Mouse (Mus musculus) thymus, adult 2 months (tissue): ENCODE measurements around the gene Kirrel. TPM values are rescaled to one million over a fixed set of nuclear protein-coding genes. Genes with fewer than 3 reads are reported as not detected.

Experiments
- DNase-seq: peaks from one replicate; pipeline ENCODE4 v3.0.0; 2021
- H3K27ac ChIP-seq: fragments of 200-500 bp; 2 replicates; pipeline ENCODE4 v1.5.1; 2012; ENCODE audit warnings: low read length, control low read depth; ENCODE audit not compliant: control insufficient read depth, insufficient read depth
- H3K27me3 ChIP-seq: fragments of 200-500 bp; 2 replicates; pipeline ENCODE4 v1.6.1; 2012; ENCODE audit warnings: mild to moderate bottlenecking, low read length, moderate library complexity, mixed read lengths; ENCODE audit not compliant: control insufficient read depth, insufficient read depth
- H3K36me3 ChIP-seq: fragments of 200-500 bp; 2 replicates; pipeline ENCODE4 v1.6.1; 2012; ENCODE audit warnings: mild to moderate bottlenecking, low read length, moderate library complexity; ENCODE audit not compliant: control insufficient read depth, insufficient read depth
- H3K4me1 ChIP-seq: fragments of 200-500 bp; replicated peaks from 2 replicates; pipeline ENCODE4 v1.6.1; 2012; ENCODE audit warnings: low read length; ENCODE audit not compliant: control insufficient read depth, insufficient read depth
- H3K4me3 ChIP-seq: fragments of 200-500 bp; 2 replicates; pipeline ENCODE4 v1.5.1; 2012; ENCODE audit warnings: mild to moderate bottlenecking, low read length, control low read depth, moderate library complexity; ENCODE audit not compliant: control insufficient read depth, insufficient read depth
- CTCF ChIP-seq: fragments of 200-500 bp; IDR thresholded peaks from 2 replicates; pipeline ENCODE4 v1.5.1; 2012; ENCODE audit warnings: mild to moderate bottlenecking, control low read depth, low read length, moderate library complexity, borderline replicate concordance; ENCODE audit not compliant: control insufficient read depth, poor library complexity, insufficient read depth; ENCODE audit errors: extremely low read depth
- POLR2A ChIP-seq: fragments of 200-500 bp; IDR thresholded peaks from 2 replicates; pipeline ENCODE4 v1.6.1; 2012; ENCODE audit warnings: mild to moderate bottlenecking, low read length, control low read depth, moderate library complexity; ENCODE audit not compliant: control insufficient read depth, poor library complexity, insufficient read depth; ENCODE audit errors: extremely low read depth
- WGBS: fragments of 180-500 bp; shearing (Covaris S2); methylation state at CpG from one replicate; pipeline ENCODE4 v1.1.7; 2018; 5-methylcytosine and 5-hydroxymethylcytosine counted together
- polyA plus RNA-seq: library from polyadenylated mRNA; depleted of rRNA; stranded (reverse); fragments of >200 nt; gene quantifications from 2 replicates; pipeline ENCODE4 v1.2.3, GENCODE M21; 2012

Gene Kirrel
- polyA plus RNA-seq, 1 experiment, result 2.9 TPM

DNA sequence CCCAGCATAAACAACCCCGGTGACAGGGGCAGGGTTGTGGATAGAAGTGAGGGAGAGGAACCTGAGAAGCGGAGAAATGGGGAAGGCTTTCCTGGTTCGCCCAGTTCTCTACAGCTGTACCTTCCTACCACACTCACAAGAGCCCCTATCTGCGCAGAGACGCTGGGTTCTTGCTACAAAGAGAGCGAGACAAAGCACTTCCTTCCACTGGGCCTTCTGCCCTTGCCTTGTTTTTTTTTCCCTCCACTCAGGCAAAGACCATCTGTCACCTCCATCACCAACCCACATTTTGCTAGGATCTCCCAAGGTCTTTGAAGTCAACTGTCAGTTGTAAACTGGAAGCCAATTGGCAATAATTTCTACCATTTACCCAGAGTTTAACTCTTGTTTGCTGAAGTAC, 80.8 kb downstream of the Kirrel start:
- DNase-seq, result no peak
- 65% methylated on average over 6 of the region's 6 CpGs for WGBS
- H3K36me3 ChIP-seq, result no peaks in the 10 kb centered on the region
- H3K4me1 ChIP-seq, result no peaks in the 10 kb centered on the region
- TF ChIP-seq POLR2A, result no peak
- TF ChIP-seq CTCF, result no peak
- H3K27me3 ChIP-seq, result no peaks in the 10 kb centered on the region
- H3K4me3 ChIP-seq, result no peak overlapping the region
- H3K27ac ChIP-seq, result no peak overlapping the region

DNA sequence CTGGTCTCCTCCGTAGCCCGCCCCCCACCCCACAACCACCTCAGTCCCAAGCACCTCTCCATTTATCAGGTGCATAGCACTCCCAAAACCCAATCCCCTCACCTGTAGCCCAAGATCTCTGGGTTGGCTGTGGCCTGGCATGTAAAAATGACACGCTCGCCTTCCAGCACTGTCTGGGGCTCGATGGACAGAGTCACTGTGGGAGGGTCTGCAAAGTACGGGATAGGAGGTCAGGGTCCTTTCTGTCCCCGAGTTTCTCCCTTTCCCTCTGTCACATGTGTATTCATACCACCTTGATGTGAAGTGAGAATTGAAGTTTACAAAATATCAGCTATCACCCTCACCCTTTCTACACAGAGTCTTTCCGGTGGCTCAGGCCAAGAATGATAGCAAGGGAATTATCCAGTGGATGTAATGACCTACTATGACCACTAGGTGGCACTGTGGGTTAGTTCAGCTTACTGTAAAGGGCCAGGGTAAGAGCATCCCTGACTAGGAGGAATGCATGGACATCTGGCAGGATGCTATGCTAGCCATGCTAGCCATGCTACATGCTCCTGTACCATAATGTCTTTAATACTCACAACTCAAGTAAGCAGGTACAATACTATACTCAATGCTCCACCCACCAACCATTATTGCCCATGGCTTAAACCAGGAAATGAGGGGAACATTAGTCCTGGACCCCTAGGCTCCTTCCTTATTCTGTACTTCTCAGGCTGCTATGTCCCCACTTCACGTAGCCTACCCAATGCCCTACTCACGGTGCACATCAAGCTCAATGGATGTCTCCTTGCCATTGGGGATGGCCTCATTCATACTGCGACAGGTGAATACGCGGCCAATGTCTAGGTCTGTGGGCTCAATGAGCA, 84.6 kb downstream of the Kirrel start:
- Histone ChIP-seq H3K27me3 (no peaks in the 10 kb centered on the region), H3K4me1 (no peaks in the 10 kb centered on the region), H3K27ac (no peak overlapping the region), H3K4me3 (no peak overlapping the region), H3K36me3 (no peaks in the 10 kb centered on the region)
- 77% methylated on average over 13 of the region's 13 CpGs for WGBS
- no peak for TF ChIP-seq CTCF
- no peak for TF ChIP-seq POLR2A
- peak; percentile 67 for DNase-seq

DNA sequence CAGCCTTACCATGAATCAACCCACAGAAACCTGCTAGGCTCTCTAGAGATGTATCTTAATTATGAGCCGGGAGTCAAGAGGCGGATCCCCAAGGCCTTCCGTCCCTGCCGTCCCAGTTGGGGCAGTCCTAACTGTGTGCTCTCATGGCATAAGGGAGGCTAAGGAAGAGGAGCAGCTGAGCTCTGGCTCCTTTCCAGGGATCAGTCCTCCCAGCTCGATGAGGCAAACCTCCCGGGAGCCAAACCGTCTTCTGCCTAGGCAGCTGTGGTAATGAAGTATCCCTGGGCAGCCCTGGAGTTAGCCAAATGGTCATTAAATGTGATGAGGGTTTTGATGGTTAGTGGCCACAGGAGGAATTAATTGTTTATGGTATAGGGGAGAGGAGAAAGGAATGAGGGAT, 87.4 kb downstream of the Kirrel start:
- no peaks in the 10 kb centered on the region for H3K36me3 ChIP-seq
- TF ChIP-seq CTCF (no peak), POLR2A (no peak)
- H3K4me1 ChIP-seq, result no peaks in the 10 kb centered on the region
- WGBS, result 87% methylated on average over 7 of the region's 7 CpGs
- no peak overlapping the region for H3K4me3 ChIP-seq
- no peak overlapping the region for H3K27ac ChIP-seq
- DNase-seq, result no peak
- no peaks in the 10 kb centered on the region for H3K27me3 ChIP-seq

DNA sequence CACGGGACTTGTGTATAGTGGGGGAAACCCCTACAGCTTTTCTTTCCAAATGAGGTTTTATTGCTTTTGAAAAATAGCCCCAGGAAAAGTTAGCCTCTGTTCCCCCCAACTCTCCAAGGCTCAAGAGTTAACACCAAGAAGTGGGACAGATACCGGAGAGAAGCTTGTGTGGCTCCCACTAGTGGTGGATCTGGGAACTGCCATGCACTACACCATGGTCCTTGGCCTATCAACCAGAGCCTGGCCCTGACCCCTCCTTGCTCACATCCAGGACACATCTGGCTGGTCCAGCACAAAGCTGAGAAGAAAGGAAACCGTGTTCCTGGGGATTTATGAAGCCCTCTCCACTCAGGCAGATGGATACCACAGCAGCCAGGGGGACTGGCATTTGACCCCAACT, 92.3 kb downstream of the Kirrel start:
- TF ChIP-seq CTCF (peak; percentile 78; the same call in 1 of the 2 replicates), POLR2A (no peak)
- H3K27me3 ChIP-seq, result no peaks in the 10 kb centered on the region
- H3K4me1 ChIP-seq, result no peaks in the 10 kb centered on the region
- H3K4me3 ChIP-seq, result no peak overlapping the region
- DNase-seq, result peak; percentile 62
- no peak overlapping the region for H3K27ac ChIP-seq
- H3K36me3 ChIP-seq, result no peaks in the 10 kb centered on the region
- 65% methylated on average over 3 of the region's 3 CpGs for WGBS

DNA sequence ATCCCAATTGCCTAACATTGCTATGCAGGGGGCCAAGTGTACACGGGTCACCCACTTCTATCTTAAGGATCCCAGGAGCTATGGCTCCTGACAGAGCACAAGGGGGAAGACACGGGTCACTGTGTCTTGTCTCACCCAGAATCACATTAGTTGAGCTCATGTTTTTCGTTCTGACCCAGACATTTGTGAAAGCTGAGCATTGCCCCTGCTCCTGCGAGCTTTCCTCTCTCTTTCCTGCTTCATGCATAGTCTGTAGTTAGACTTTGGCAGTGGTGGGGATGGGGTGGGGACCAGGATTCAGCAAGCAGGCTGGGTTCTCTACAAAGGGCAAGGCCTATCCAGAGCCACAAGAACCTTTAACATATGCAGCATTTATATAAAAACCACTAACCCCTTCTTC, 94.8 kb downstream of the Kirrel start:
- H3K4me1 ChIP-seq, result no peaks in the 10 kb centered on the region
- no peak for DNase-seq
- no peak overlapping the region for H3K27ac ChIP-seq
- no peak overlapping the region for H3K4me3 ChIP-seq
- WGBS, result 79% methylated on average over 4 of the region's 4 CpGs
- TF ChIP-seq CTCF (no peak), POLR2A (no peak)
- H3K36me3 ChIP-seq, result no peaks in the 10 kb centered on the region
- no peaks in the 10 kb centered on the region for H3K27me3 ChIP-seq

DNA sequence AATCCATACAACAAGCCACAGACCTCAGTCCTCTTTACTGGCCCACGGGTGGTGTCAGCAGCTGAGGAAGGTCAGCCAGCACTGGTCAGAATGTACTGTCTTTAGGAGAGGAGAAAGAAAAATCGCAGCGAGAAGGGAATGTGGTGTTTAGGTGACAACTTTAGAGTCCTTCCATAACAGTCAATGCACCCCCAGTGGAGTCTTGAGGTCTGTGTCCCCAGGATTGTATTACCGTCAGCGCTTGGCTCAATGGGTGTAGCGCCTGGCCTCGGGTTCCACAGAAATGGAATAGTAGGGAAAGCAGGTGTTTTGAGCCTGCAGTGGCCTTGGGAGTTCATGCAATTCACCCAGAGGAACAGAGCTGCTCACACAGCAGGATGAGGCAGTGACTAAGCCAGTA, 95.2 kb downstream of the Kirrel start:
- no peak overlapping the region for H3K4me3 ChIP-seq
- TF ChIP-seq CTCF (no peak), POLR2A (no peak)
- H3K4me1 ChIP-seq, result no peaks in the 10 kb centered on the region
- 93% methylated on average over 7 of the region's 7 CpGs for WGBS
- H3K36me3 ChIP-seq, result no peaks in the 10 kb centered on the region
- H3K27me3 ChIP-seq, result no peaks in the 10 kb centered on the region
- DNase-seq, result no peak
- no peak overlapping the region for H3K27ac ChIP-seq

DNA sequence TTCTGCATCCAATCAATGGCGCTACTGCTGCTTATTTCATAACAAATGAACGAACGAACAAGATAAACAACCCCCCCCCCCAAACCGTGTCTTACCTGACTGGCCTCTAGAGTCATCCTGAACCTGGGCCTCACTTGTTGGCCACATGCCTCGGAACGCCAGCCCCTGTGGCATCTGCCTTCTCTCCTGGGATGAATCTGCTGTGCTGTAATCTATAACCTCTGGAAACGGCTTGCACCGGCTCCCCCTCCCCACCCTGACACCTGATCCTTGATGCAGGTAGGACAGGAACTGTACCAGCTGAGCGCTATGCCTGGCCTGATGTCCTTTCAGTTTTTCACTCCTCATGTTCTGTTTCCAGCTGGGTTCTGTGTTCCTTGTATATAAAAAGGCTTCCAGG, 96.9 kb downstream of the Kirrel start:
- H3K36me3 ChIP-seq, result no peaks in the 10 kb centered on the region
- H3K4me3 ChIP-seq, result no peak overlapping the region
- 92% methylated on average over 9 of the region's 9 CpGs for WGBS
- H3K27ac ChIP-seq, result no peak overlapping the region
- no peaks in the 10 kb centered on the region for H3K4me1 ChIP-seq
- H3K27me3 ChIP-seq, result no peaks in the 10 kb centered on the region
- TF ChIP-seq CTCF (no peak), POLR2A (no peak)
- DNase-seq, result no peak
